Mouse (Mus musculus) erythroblast, embryonic 14.5 days (primary cell): ENCODE results near the gene Hacd4.

Experiments used
- GATA1 ChIP-seq: IDR thresholded peaks from 2 replicates; pipeline ENCODE4 v1.6.1; 2012; ENCODE audit warnings: low read length, inconsistent platforms, mixed read lengths
- TAL1 ChIP-seq: IDR thresholded peaks from 3 replicates; pipeline ENCODE4 v1.6.1; 2012; ENCODE audit warnings: low read length, inconsistent platforms, mixed read lengths

DNA sequence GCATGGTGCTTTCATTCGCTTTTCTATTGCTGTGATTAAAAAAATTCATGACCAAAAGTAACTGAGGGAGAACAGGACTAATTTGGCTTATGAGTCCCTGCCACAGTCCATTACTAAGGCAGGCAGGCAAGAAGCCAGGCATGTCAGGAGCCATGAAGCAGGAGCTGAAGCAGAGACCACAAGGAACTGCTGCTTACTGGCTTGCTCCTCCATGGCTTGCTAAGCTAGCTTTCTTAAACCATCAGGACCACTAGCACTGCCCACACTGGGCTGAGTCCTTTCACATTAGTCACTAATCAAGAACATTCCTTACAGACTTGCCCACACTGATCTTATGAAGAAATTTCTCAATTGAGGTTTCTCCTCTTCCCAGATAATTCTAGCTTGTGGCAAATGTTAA lies 23.8 kb upstream of the Hacd4 start:
- TF ChIP-seq TAL1 (no peak), GATA1 (no peak)
